Mouse (Mus musculus) neural tube, embryonic 13.5 days (tissue): Measurements from ENCODE around the gene Meox1. TPM values are rescaled to one million over a fixed set of nuclear protein-coding genes. Genes with fewer than 3 reads are reported as not detected.

ENCODE experiments used
- ATAC-seq: fragments of 200-750 bp; cut with Nextera tagmentation; 2 replicates; pipeline ENCODE4 v1.8.0; 2017; ENCODE audit warnings: low read depth, mild to moderate bottlenecking, moderate TSS enrichment, moderate library complexity
- H3K27ac ChIP-seq: fragments of 300-500 bp; sonication (generic); replicated peaks from 2 replicates; pipeline ENCODE4 v1.5.1; 2015; ENCODE audit warnings: moderate library complexity, mild to moderate bottlenecking, inconsistent platforms
- H3K27me3 ChIP-seq: fragments of 300-500 bp; sonication (generic); 2 replicates; pipeline ENCODE4 v1.6.1; 2015; ENCODE audit warnings: mild to moderate bottlenecking, inconsistent platforms
- H3K36me3 ChIP-seq: fragments of 300-500 bp; sonication (generic); 2 replicates; pipeline ENCODE4 v1.6.1; 2015; ENCODE audit warnings: mild to moderate bottlenecking, inconsistent platforms
- H3K4me1 ChIP-seq: fragments of 300-500 bp; sonication (generic); replicated peaks from 2 replicates; pipeline ENCODE4 v1.6.1; 2015; ENCODE audit warnings: inconsistent platforms
- H3K4me2 ChIP-seq: fragments of 300-500 bp; sonication (generic); 2 replicates; pipeline ENCODE4 v1.6.1; 2015; ENCODE audit warnings: inconsistent platforms, mild to moderate bottlenecking, moderate library complexity
- H3K4me3 ChIP-seq: fragments of 300-500 bp; sonication (generic); 2 replicates; pipeline ENCODE4 v1.5.1; 2015; ENCODE audit warnings: mild to moderate bottlenecking, inconsistent platforms
- H3K9ac ChIP-seq: fragments of 300-500 bp; sonication (generic); 2 replicates; pipeline ENCODE4 v1.6.1; 2015; ENCODE audit warnings: moderate library complexity, mild to moderate bottlenecking, inconsistent platforms
- H3K9me3 ChIP-seq: fragments of 300-500 bp; sonication (generic); 2 replicates; pipeline ENCODE4 v1.6.1; 2016; ENCODE audit warnings: inconsistent platforms
- WGBS: fragments of 180-500 bp; shearing (Covaris S2); methylation state at CpG from one replicate; pipeline ENCODE4 v1.1.7; 2015; 5-methylcytosine and 5-hydroxymethylcytosine counted together
- polyA plus RNA-seq: library from polyadenylated mRNA; unstranded; fragments of >200 nt; fragmentation: Nextera tagmentation; extraction: Ambion mirVana; gene quantifications from 2 replicates; pipeline ENCODE4 v1.2.1, GENCODE M21; 2015

Meox1 gene
- polyA plus RNA-seq, 1 experiment from 2014 or later, result 1.4 TPM

DNA sequence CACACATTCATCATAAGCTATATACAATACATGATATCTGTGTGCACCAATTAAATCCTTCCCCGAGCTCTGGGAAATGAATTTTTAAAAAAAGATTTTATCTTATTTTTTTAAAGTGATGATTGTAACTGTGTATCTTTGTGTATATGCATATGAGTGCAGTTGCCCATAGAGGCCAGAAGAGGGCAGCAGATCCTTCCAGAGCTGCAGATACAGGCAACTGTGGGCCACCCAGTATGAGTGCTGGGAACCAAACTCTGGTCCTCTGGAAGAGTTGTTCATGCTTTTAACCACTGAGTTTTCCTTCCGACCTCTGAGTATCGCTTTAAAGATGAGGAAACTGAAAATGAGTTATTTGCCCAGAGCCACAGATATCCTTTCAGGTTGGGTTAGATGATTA is 53.8 kb downstream of the Meox1 start:
- H3K27me3 ChIP-seq, result 0 out of 2 replicates have a peak, but pooled peaks cover under 1% of the 10 kb centered on the region
- no peak overlapping the region for H3K9ac ChIP-seq
- no peaks in the 10 kb centered on the region for H3K36me3 ChIP-seq
- peaks cover 5% of the 10 kb centered on the region for H3K9me3 ChIP-seq
- 95% methylated on average over 3 of the region's 3 CpGs for WGBS
- H3K4me1 ChIP-seq, result peaks cover 3% of the 10 kb centered on the region; the same call in 1 of the 2 replicates
- H3K27ac ChIP-seq, result no peak overlapping the region
- ATAC-seq, result no peak
- H3K4me3 ChIP-seq, result no peak overlapping the region
- no peak overlapping the region for H3K4me2 ChIP-seq

GRCm38 (mm10) chr11:101839426-101839825 is 54.7 kb downstream of the Meox1 start:
- Histone ChIP-seq H3K9ac (no peak overlapping the region), H3K27ac (no peak overlapping the region), H3K4me1 (peaks cover 3% of the 10 kb centered on the region; the same call in 1 of the 2 replicates), H3K27me3 (peaks cover 5% of the 10 kb centered on the region; the same call in 1 of the 2 replicates), H3K4me2 (no peak overlapping the region), H3K36me3 (no peaks in the 10 kb centered on the region), H3K4me3 (no peak overlapping the region), H3K9me3 (peaks cover 5% of the 10 kb centered on the region)
- peak; percentile 53 for ATAC-seq
- 24% methylated on average over 8 of the region's 8 CpGs for WGBS

- no peaks in the 10 kb centered on the region for H3K9me3 ChIP-seq
- peaks cover 5% of the 10 kb centered on the region; the same call in 1 of the 2 replicates for H3K27me3 ChIP-seq
- H3K9ac ChIP-seq, result no peak overlapping the region
- no peak overlapping the region for H3K4me2 ChIP-seq
- no peaks in the 10 kb centered on the region for H3K36me3 ChIP-seq
- H3K27ac ChIP-seq, result peak overlapping the region; percentile 70
- 44% methylated on average over 7 of the region's 7 CpGs for WGBS
- no peak overlapping the region for H3K4me3 ChIP-seq
- peak; percentile 69 for ATAC-seq
- peaks cover 20% of the 10 kb centered on the region for H3K4me1 ChIP-seq
Measured at GRCm38 (mm10) chr11:101832001-101832400, 62.2 kb downstream of the Meox1 start.

DNA sequence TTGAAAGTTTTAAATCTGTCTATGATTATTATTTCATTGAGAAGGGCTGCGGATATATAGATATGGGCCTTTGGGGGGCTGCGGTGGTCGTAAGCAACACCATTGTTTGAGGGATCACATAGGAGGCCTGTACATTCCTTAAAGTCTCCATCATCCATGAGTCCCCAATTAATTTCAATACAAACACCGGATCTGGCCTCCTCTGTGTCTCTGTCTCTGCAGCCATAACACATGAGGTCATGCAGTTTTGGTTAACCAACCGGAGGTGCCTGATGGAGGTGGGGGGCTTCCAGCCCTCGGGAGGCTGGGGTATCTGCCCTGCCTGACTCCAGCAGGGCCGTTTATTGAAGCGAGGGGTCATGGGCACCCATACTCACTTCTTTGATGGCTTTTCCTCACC is 63.6 kb downstream of the Meox1 start:
- Histone ChIP-seq H3K4me1 (peaks cover 20% of the 10 kb centered on the region), H3K9me3 (no peaks in the 10 kb centered on the region), H3K27ac (peak overlapping the region; percentile 43; the same call in 1 of the 2 replicates), H3K9ac (no peak overlapping the region), H3K4me2 (no peak overlapping the region), H3K36me3 (no peaks in the 10 kb centered on the region), H3K4me3 (no peak overlapping the region), H3K27me3 (peaks cover 5% of the 10 kb centered on the region; the same call in 1 of the 2 replicates)
- ATAC-seq, result no peak
- 70% methylated on average over 8 of the region's 8 CpGs for WGBS

DNA sequence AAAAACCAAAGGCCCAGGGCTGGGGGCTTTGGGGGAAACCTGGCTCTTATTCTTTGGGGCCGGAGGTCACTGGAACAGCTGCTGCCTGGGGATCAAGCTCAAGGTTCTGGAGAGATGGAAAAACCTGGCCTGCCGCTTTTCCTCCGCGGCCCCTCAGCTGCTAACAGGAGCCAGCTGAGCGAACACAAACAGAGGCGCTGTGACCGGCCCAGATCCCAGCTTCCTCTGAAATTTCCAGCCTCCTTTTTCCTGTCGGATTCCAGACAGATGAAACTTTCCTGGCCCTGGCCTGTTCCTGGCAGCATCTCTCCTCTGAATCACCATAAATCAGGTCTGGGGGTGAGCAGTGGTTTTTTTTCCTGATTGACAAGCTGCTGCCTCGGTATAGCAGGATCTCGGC is 64.1 kb downstream of the Meox1 start:
- H3K4me1 ChIP-seq, result peaks cover 20% of the 10 kb centered on the region
- WGBS, result 17% methylated on average over 10 of the region's 10 CpGs
- H3K9ac ChIP-seq, result no peak overlapping the region
- no peak overlapping the region for H3K4me3 ChIP-seq
- H3K4me2 ChIP-seq, result no peak overlapping the region
- peak overlapping the region; percentile 43 for H3K27ac ChIP-seq
- ATAC-seq, result no peak
- no peaks in the 10 kb centered on the region for H3K36me3 ChIP-seq
- H3K9me3 ChIP-seq, result no peaks in the 10 kb centered on the region
- peaks cover 2% of the 10 kb centered on the region; the same call in 1 of the 2 replicates for H3K27me3 ChIP-seq

GRCm38 (mm10) chr11:101828718-101829117 is 65.5 kb downstream of the Meox1 start:
- Histone ChIP-seq H3K4me2 (no peak overlapping the region), H3K27ac (no peak overlapping the region), H3K9me3 (no peaks in the 10 kb centered on the region), H3K9ac (no peak overlapping the region), H3K4me1 (peaks cover 20% of the 10 kb centered on the region), H3K4me3 (no peak overlapping the region), H3K36me3 (no peaks in the 10 kb centered on the region), H3K27me3 (no peaks in the 10 kb centered on the region)
- no peak for ATAC-seq
- WGBS, result 92% methylated on average over 4 of the region's 4 CpGs

Other genes with a start within 250 kb of the Meox1 start
- gene Arl4d, start 228.8 kb downstream of the Meox1 start, polyA plus RNA-seq, result 18.1 and 19.8 TPM in 2 replicates
- gene Dhx8, start 161.5 kb downstream of the Meox1 start, polyA plus RNA-seq, result 28.5 and 35.7 TPM in 2 replicates
- 14.5 and 16.0 TPM in 2 replicates for gene Etv4, start 109.0 kb downstream of the Meox1 start, polyA plus RNA-seq
- gene Sost, start 72.6 kb upstream of the Meox1 start, polyA plus RNA-seq, result 0.08 and 0.14 TPM in 2 replicates
- not detected in 2 replicates for gene Cfap97d1, start 89.9 kb upstream of the Meox1 start, polyA plus RNA-seq
- gene Dusp3, start 92.6 kb upstream of the Meox1 start, polyA plus RNA-seq, result 19.7 and 20.2 TPM in 2 replicates
- gene Mpp3, start 134.1 kb upstream of the Meox1 start, polyA plus RNA-seq, result 44.4 and 49.6 TPM in 2 replicates
- gene Cd300lg, start 147.1 kb upstream of the Meox1 start, polyA plus RNA-seq, result 0.45 and 0.65 TPM in 2 replicates
- 25.8 and 26.5 TPM in 2 replicates for gene Mpp2, start 194.1 kb upstream of the Meox1 start, polyA plus RNA-seq
- not detected in 2 replicates for gene Ppy, start 206.9 kb upstream of the Meox1 start, polyA plus RNA-seq
- gene Pyy, start 213.5 kb upstream of the Meox1 start, polyA plus RNA-seq, result not detected in 2 replicates